Mouse (Mus musculus) hindbrain, embryonic 10.5 days (tissue): Measurements from ENCODE around the gene Slx4ip. TPM values are rescaled to one million over a fixed set of nuclear protein-coding genes. Genes with fewer than 3 reads are reported as not detected.

Experiments
- DNase-seq: peaks from one replicate; pipeline ENCODE4 v3.0.0-alpha.2; 2017; ENCODE audit warnings: low spot score
- H3K27ac ChIP-seq: fragments of 300-500 bp; sonication (generic); 2 replicates; pipeline ENCODE4 v1.5.1; 2016; ENCODE audit warnings: mild to moderate bottlenecking, moderate library complexity
- H3K27me3 ChIP-seq: fragments of 300-500 bp; sonication (generic); 2 replicates; pipeline ENCODE4 v1.6.1; 2016; ENCODE audit warnings: mild to moderate bottlenecking; ENCODE audit not compliant: poor library complexity, insufficient read depth, severe bottlenecking
- H3K36me3 ChIP-seq: fragments of 300-500 bp; sonication (generic); 2 replicates; pipeline ENCODE4 v1.6.1; 2016; ENCODE audit warnings: mild to moderate bottlenecking, moderate library complexity
- H3K4me1 ChIP-seq: fragments of 300-500 bp; sonication (generic); replicated peaks from 2 replicates; pipeline ENCODE4 v1.6.1; 2016; ENCODE audit warnings: mild to moderate bottlenecking
- H3K4me3 ChIP-seq: fragments of 300-500 bp; sonication (generic); 2 replicates; pipeline ENCODE4 v1.5.1; 2016; ENCODE audit warnings: mild to moderate bottlenecking, moderate library complexity
- H3K9me3 ChIP-seq: fragments of 300-500 bp; sonication (generic); 2 replicates; pipeline ENCODE4 v1.6.1; 2016; ENCODE audit warnings: mild to moderate bottlenecking, moderate library complexity
- WGBS: fragments of 180-500 bp; shearing (Covaris S2); methylation state at CpG from one replicate; pipeline ENCODE4 v1.1.7; 2016; 5-methylcytosine and 5-hydroxymethylcytosine counted together
- polyA plus RNA-seq: library from polyadenylated mRNA; unstranded; fragments of >200 nt; fragmentation: Nextera tagmentation; extraction: Ambion mirVana; gene quantifications from 2 replicates; pipeline ENCODE4 v1.2.1, GENCODE M21; 2016

The Slx4ip gene
- polyA plus RNA-seq, 1 experiment from 2014 or later, result 9.9 TPM

- Histone ChIP-seq H3K4me1 (peaks cover 49% of the 10 kb centered on the region), H3K36me3 (no peaks in the 10 kb centered on the region), H3K4me3 (no peak overlapping the region), H3K27me3 (no peaks in the 10 kb centered on the region), H3K9me3 (no peaks in the 10 kb centered on the region), H3K27ac (peak overlapping the region; percentile 62)
- no peak for DNase-seq
- 52% methylated on average over 3 of the region's 3 CpGs for WGBS
Observed at GRCm38 (mm10) chr2:136913021-136913420, 22.0 kb downstream of the Slx4ip start.

- 57% methylated on average over 3 of the region's 3 CpGs for WGBS
- DNase-seq, result no peak
- H3K27me3 ChIP-seq, result no peaks in the 10 kb centered on the region
- peak overlapping the region; percentile 29; the same call in 1 of the 2 replicates for H3K27ac ChIP-seq
- H3K9me3 ChIP-seq, result no peaks in the 10 kb centered on the region
- no peaks in the 10 kb centered on the region for H3K36me3 ChIP-seq
- H3K4me1 ChIP-seq, result peaks cover 47% of the 10 kb centered on the region
- no peak overlapping the region for H3K4me3 ChIP-seq
Observed at GRCm38 (mm10) chr2:136914334-136914902, 23.4 kb downstream of the Slx4ip start.

- H3K4me1 ChIP-seq, result peaks cover 14% of the 10 kb centered on the region; the same call in 1 of the 2 replicates
- H3K36me3 ChIP-seq, result no peaks in the 10 kb centered on the region
- WGBS, result 97% methylated on average over 1 of the region's 1 CpGs
- H3K9me3 ChIP-seq, result no peaks in the 10 kb centered on the region
- H3K27ac ChIP-seq, result 0 out of 2 replicates have a peak overlapping the region, but pooled peaks have one; percentile 18
- H3K4me3 ChIP-seq, result no peak overlapping the region
- no peaks in the 10 kb centered on the region for H3K27me3 ChIP-seq
- DNase-seq, result no peak
Observed at GRCm38 (mm10) chr2:136919433-136919832, 28.4 kb downstream of the Slx4ip start.

GRCm38 (mm10) chr2:136920257-136920993 lies 29.4 kb downstream of the Slx4ip start:
- H3K4me1 ChIP-seq, result 0 out of 2 replicates have a peak, but pooled peaks cover 11% of the 10 kb centered on the region

GRCm38 (mm10) chr2:136921003-136921408 lies 30.0 kb downstream of the Slx4ip start:
- no peak overlapping the region for H3K27ac ChIP-seq
- no peaks in the 10 kb centered on the region for H3K9me3 ChIP-seq
- no peaks in the 10 kb centered on the region for H3K27me3 ChIP-seq
- no peak for DNase-seq
- 68% methylated on average over 4 of the region's 4 CpGs for WGBS
- no peaks in the 10 kb centered on the region for H3K36me3 ChIP-seq
- H3K4me1 ChIP-seq, result 0 out of 2 replicates have a peak, but pooled peaks cover 11% of the 10 kb centered on the region
- no peak overlapping the region for H3K4me3 ChIP-seq

More at GRCm38 (mm10) chr2:136920257-136920993, 29.4 kb downstream of the Slx4ip start:
- DNase-seq, result no peak
- Histone ChIP-seq H3K27ac (no peak overlapping the region), H3K27me3 (no peaks in the 10 kb centered on the region), H3K36me3 (no peaks in the 10 kb centered on the region), H3K4me3 (no peak overlapping the region), H3K9me3 (no peaks in the 10 kb centered on the region)
- WGBS, result 86% methylated on average over 3 of the region's 3 CpGs

- Histone ChIP-seq H3K9me3 (no peaks in the 10 kb centered on the region), H3K36me3 (no peaks in the 10 kb centered on the region), H3K27ac (no peak overlapping the region), H3K27me3 (no peaks in the 10 kb centered on the region), H3K4me1 (no peaks in the 10 kb centered on the region), H3K4me3 (no peak overlapping the region)
- 94% methylated on average over 4 of the region's 4 CpGs for WGBS
- DNase-seq, result no peak
Observed at GRCm38 (mm10) chr2:136936391-136937288, 45.6 kb downstream of the Slx4ip start.

- H3K9me3 ChIP-seq, result no peaks in the 10 kb centered on the region
- no peaks in the 10 kb centered on the region for H3K4me1 ChIP-seq
- H3K4me3 ChIP-seq, result no peak overlapping the region
- H3K36me3 ChIP-seq, result no peaks in the 10 kb centered on the region
- WGBS, result 90% methylated on average over 1 of the region's 1 CpGs
- no peak for DNase-seq
- no peak overlapping the region for H3K27ac ChIP-seq
- no peaks in the 10 kb centered on the region for H3K27me3 ChIP-seq
Observed at GRCm38 (mm10) chr2:136938249-136938648, 47.2 kb downstream of the Slx4ip start.

GRCm38 (mm10) chr2:136946297-136946696 lies 55.3 kb downstream of the Slx4ip start:
- H3K36me3 ChIP-seq, result no peaks in the 10 kb centered on the region
- H3K9me3 ChIP-seq, result no peaks in the 10 kb centered on the region
- WGBS, result 91% methylated on average over 5 of the region's 5 CpGs
- no peaks in the 10 kb centered on the region for H3K4me1 ChIP-seq
- DNase-seq, result no peak
- no peaks in the 10 kb centered on the region for H3K27me3 ChIP-seq
- H3K4me3 ChIP-seq, result no peak overlapping the region
- no peak overlapping the region for H3K27ac ChIP-seq

- H3K36me3 ChIP-seq, result no peaks in the 10 kb centered on the region
- H3K27ac ChIP-seq, result no peak overlapping the region
- no peak for DNase-seq
- no peaks in the 10 kb centered on the region for H3K9me3 ChIP-seq
- 81% methylated on average over 4 of the region's 4 CpGs for WGBS
- no peaks in the 10 kb centered on the region for H3K27me3 ChIP-seq
- no peak overlapping the region for H3K4me3 ChIP-seq
- no peaks in the 10 kb centered on the region for H3K4me1 ChIP-seq
Observed at GRCm38 (mm10) chr2:136947500-136947899, 56.5 kb downstream of the Slx4ip start.

- Histone ChIP-seq H3K27me3 (no peaks in the 10 kb centered on the region), H3K36me3 (no peaks in the 10 kb centered on the region), H3K4me1 (no peaks in the 10 kb centered on the region), H3K9me3 (no peaks in the 10 kb centered on the region), H3K4me3 (no peak overlapping the region), H3K27ac (no peak overlapping the region)
- WGBS, result 73% methylated on average over 5 of the region's 5 CpGs
- DNase-seq, result peak; percentile 7
Observed at GRCm38 (mm10) chr2:136947937-136948336, 56.9 kb downstream of the Slx4ip start.

GRCm38 (mm10) chr2:136952238-136952637 lies 61.2 kb downstream of the Slx4ip start:
- Histone ChIP-seq H3K9me3 (no peaks in the 10 kb centered on the region), H3K4me1 (no peaks in the 10 kb centered on the region), H3K27me3 (no peaks in the 10 kb centered on the region), H3K27ac (no peak overlapping the region), H3K36me3 (no peaks in the 10 kb centered on the region), H3K4me3 (no peak overlapping the region)
- 82% methylated on average over 1 of the region's 1 CpGs for WGBS
- DNase-seq, result no peak

GRCm38 (mm10) chr2:136955726-136956571 lies 64.9 kb downstream of the Slx4ip start:
- no peak overlapping the region for H3K4me3 ChIP-seq
- no peak for DNase-seq

More at GRCm38 (mm10) chr2:136955726-136956571, 64.9 kb downstream of the Slx4ip start:
- Histone ChIP-seq H3K27me3 (no peaks in the 10 kb centered on the region), H3K4me1 (no peaks in the 10 kb centered on the region), H3K36me3 (no peaks in the 10 kb centered on the region), H3K27ac (no peak overlapping the region), H3K9me3 (no peaks in the 10 kb centered on the region)
- WGBS, result 86% methylated on average over 9 of the region's 9 CpGs
